Mouse (Mus musculus): ENCODE data around the gene Lancl3. TPM values are rescaled to one million over a fixed set of nuclear protein-coding genes. Genes with fewer than 3 reads are reported as not detected.
"Not testable (repeated sequence)": the region's sequence is repeated elsewhere in the genome, so short reads cannot be mapped to it uniquely, and the experiment has no call there.

The Lancl3 gene
- polyA plus RNA-seq, 2 experiments: 0.29 to 0.63 TPM

GRCm38 (mm10) chrX:9273377-9274002 is 73.8 kb downstream of the Lancl3 start:
- Histone ChIP-seq H3K4me1 (ENCODE audit: control insufficient read depth, insufficient read depth, low read length) (no peaks in the 10 kb centered on the region), H3K9me3 (ENCODE audit: control insufficient read depth, low read length) (no peaks in the 10 kb centered on the region), H3K27me3 (ENCODE audit: control insufficient read depth, insufficient read depth, low read length) (no peaks in the 10 kb centered on the region; the same call in 1 of the 2 replicates), H3K36me3 (ENCODE audit: control insufficient read depth, insufficient read depth, low read length) (no peaks in the 10 kb centered on the region), H3K9ac (ENCODE audit: low read depth, low read length, severe bottlenecking) (no peak overlapping the region), H3K27ac (replicated peaks; ENCODE audit: low read depth, low read length) (no peak overlapping the region), H3K4me3 (replicated peaks; ENCODE audit: low read length) (peak overlapping the region; percentile 55), H3K4me2 (replicated peaks; ENCODE audit: low read depth, low read length, severe bottlenecking) (peak overlapping the region; percentile 53)
- TF ChIP-seq POLR2A (IDR thresholded peaks at IDR 0.05; ENCODE audit: borderline replicate concordance, extremely low read depth, insufficient read depth, insufficient read length): no peak
- no peak for ATAC-seq (ENCODE audit: low FRiP score, low read depth)
- WGBS: 55% methylated on average over 12 of the region's 12 CpGs
- DNase-seq (ENCODE audit: low spot score): no peak

- Histone ChIP-seq H3K4me2 (replicated peaks; ENCODE audit: low read depth, low read length, severe bottlenecking) (no peak overlapping the region), H3K36me3 (ENCODE audit: control insufficient read depth, insufficient read depth, low read length) (no peaks in the 10 kb centered on the region), H3K27ac (replicated peaks; ENCODE audit: low read depth, low read length) (no peak overlapping the region), H3K27me3 (ENCODE audit: control insufficient read depth, insufficient read depth, low read length) (no peaks in the 10 kb centered on the region; the same call in 1 of the 2 replicates), H3K4me3 (replicated peaks; ENCODE audit: low read length) (no peak overlapping the region), H3K9ac (ENCODE audit: low read depth, low read length, severe bottlenecking) (no peak overlapping the region), H3K4me1 (ENCODE audit: control insufficient read depth, insufficient read depth, low read length) (no peaks in the 10 kb centered on the region), H3K9me3 (ENCODE audit: control insufficient read depth, low read length) (no peaks in the 10 kb centered on the region)
- ATAC-seq (ENCODE audit: low FRiP score, low read depth) (no peak), DNase-seq (ENCODE audit: low spot score) (no peak)
- no peak for TF ChIP-seq POLR2A (IDR thresholded peaks at IDR 0.05; ENCODE audit: borderline replicate concordance, extremely low read depth, insufficient read depth, insufficient read length)
- 61% methylated on average over 8 of the region's 8 CpGs for WGBS
Observed at GRCm38 (mm10) chrX:9274321-9274720, 74.6 kb downstream of the Lancl3 start.

- not testable (repeated sequence) for H3K36me3 ChIP-seq (ENCODE audit: control insufficient read depth, insufficient read depth, low read length); DNase-seq (ENCODE audit: low spot score); H3K9ac ChIP-seq (ENCODE audit: low read depth, low read length, severe bottlenecking); H3K4me3 ChIP-seq (replicated peaks; ENCODE audit: low read length); ATAC-seq (ENCODE audit: low FRiP score, low read depth); H3K4me1 ChIP-seq (ENCODE audit: control insufficient read depth, insufficient read depth, low read length); H3K9me3 ChIP-seq (ENCODE audit: control insufficient read depth, low read length); H3K4me2 ChIP-seq (replicated peaks; ENCODE audit: low read depth, low read length, severe bottlenecking); H3K27me3 ChIP-seq (ENCODE audit: control insufficient read depth, insufficient read depth, low read length); H3K27ac ChIP-seq (replicated peaks; ENCODE audit: low read depth, low read length)
- no CpG with 5 or more reads among the region's 1 CpGs for WGBS
Observed at GRCm38 (mm10) chrX:9283464-9283863, 83.8 kb downstream of the Lancl3 start, which contains the start of gene H2al1m. Gene H2al1m, plus strand, starts transcription at chrX:9283764.

GRCm38 (mm10) chrX:9293140-9293829 is 93.6 kb downstream of the Lancl3 start:
- 91% methylated on average over 3 of the region's 4 CpGs for WGBS
- not testable (repeated sequence) for H3K9me3 ChIP-seq (ENCODE audit: control insufficient read depth, low read length)

GRCm38 (mm10) chrX:9298413-9298864 is 98.7 kb downstream of the Lancl3 start:
- ATAC-seq (ENCODE audit: low FRiP score, low read depth) (no peak), DNase-seq (ENCODE audit: low spot score) (no peak)
- TF ChIP-seq POLR2A (IDR thresholded peaks at IDR 0.05; ENCODE audit: borderline replicate concordance, extremely low read depth, insufficient read depth, insufficient read length): no peak
- Histone ChIP-seq H3K9ac (ENCODE audit: low read depth, low read length, severe bottlenecking) (no peak overlapping the region), H3K9me3 (ENCODE audit: control insufficient read depth, low read length) (no peaks in the 10 kb centered on the region), H3K27me3 (ENCODE audit: control insufficient read depth, insufficient read depth, low read length) (no peaks in the 10 kb centered on the region), H3K4me2 (replicated peaks; ENCODE audit: low read depth, low read length, severe bottlenecking) (no peak overlapping the region), H3K36me3 (ENCODE audit: control insufficient read depth, insufficient read depth, low read length) (no peaks in the 10 kb centered on the region), H3K4me3 (replicated peaks; ENCODE audit: low read length) (no peak overlapping the region), H3K27ac (replicated peaks; ENCODE audit: low read depth, low read length) (no peak overlapping the region), H3K4me1 (ENCODE audit: control insufficient read depth, insufficient read depth, low read length) (no peaks in the 10 kb centered on the region)
- 87% methylated on average over 5 of the region's 5 CpGs for WGBS

More at GRCm38 (mm10) chrX:9293140-9293829, 93.6 kb downstream of the Lancl3 start:
- H3K27me3 ChIP-seq (ENCODE audit: control insufficient read depth, insufficient read depth, low read length); H3K4me2 ChIP-seq (replicated peaks; ENCODE audit: low read depth, low read length, severe bottlenecking); ATAC-seq (ENCODE audit: low FRiP score, low read depth); H3K4me1 ChIP-seq (ENCODE audit: control insufficient read depth, insufficient read depth, low read length); H3K4me3 ChIP-seq (replicated peaks; ENCODE audit: low read length); H3K36me3 ChIP-seq (ENCODE audit: control insufficient read depth, insufficient read depth, low read length); H3K9ac ChIP-seq (ENCODE audit: low read depth, low read length, severe bottlenecking); H3K27ac ChIP-seq (replicated peaks; ENCODE audit: low read depth, low read length); DNase-seq (ENCODE audit: low spot score): not testable (repeated sequence)
